Mouse (Mus musculus): ENCODE data around the gene Snrnp200. TPM values are rescaled to one million over a fixed set of nuclear protein-coding genes. Genes with fewer than 3 reads are reported as not detected.

Snrnp200 gene
- polyA plus RNA-seq, 1 experiment from 2014 or later, result 40.4 TPM

Other genes with a start within 250 kb of the Snrnp200 start
- 8.1 and 9.2 TPM in 2 replicates for gene Ap4e1, start 199.7 kb upstream of the Snrnp200 start, polyA plus RNA-seq (2015; fragmentation: Nextera tagmentation; extraction: Ambion mirVana)
- gene Blvra, start 137.7 kb upstream of the Snrnp200 start, polyA plus RNA-seq (2015; fragmentation: Nextera tagmentation; extraction: Ambion mirVana), result 42.8 and 48.4 TPM in 2 replicates
- gene Ncaph, start 74.4 kb upstream of the Snrnp200 start, polyA plus RNA-seq (2015; fragmentation: Nextera tagmentation; extraction: Ambion mirVana), result 54.5 and 58.2 TPM in 2 replicates
- 13.5 and 14.3 TPM in 2 replicates for gene Itpripl1, start 64.9 kb upstream of the Snrnp200 start, polyA plus RNA-seq (2015; fragmentation: Nextera tagmentation; extraction: Ambion mirVana)
- 0.93 and 1.2 TPM in 2 replicates for gene 1810024B03Rik, start 106 bp upstream of the Snrnp200 start, polyA plus RNA-seq (2015; fragmentation: Nextera tagmentation; extraction: Ambion mirVana)
- 59.6 and 68.9 TPM in 2 replicates for gene Ciao1, start 39.4 kb downstream of the Snrnp200 start, polyA plus RNA-seq (2015; fragmentation: Nextera tagmentation; extraction: Ambion mirVana)
- gene Tmem127, start 39.5 kb downstream of the Snrnp200 start, polyA plus RNA-seq (2015; fragmentation: Nextera tagmentation; extraction: Ambion mirVana), result 20.3 and 23.4 TPM in 2 replicates
- 113 and 115 TPM in 2 replicates for gene Stard7, start 61.8 kb downstream of the Snrnp200 start, polyA plus RNA-seq (2015; fragmentation: Nextera tagmentation; extraction: Ambion mirVana)
- 10.4 and 18.1 TPM in 2 replicates for gene Dusp2, start 127.8 kb downstream of the Snrnp200 start, polyA plus RNA-seq (2015; fragmentation: Nextera tagmentation; extraction: Ambion mirVana)
- gene Astl, start 130.3 kb downstream of the Snrnp200 start, polyA plus RNA-seq (2015; fragmentation: Nextera tagmentation; extraction: Ambion mirVana), result not detected in 2 replicates
- gene Adra2b, start 154.8 kb downstream of the Snrnp200 start, polyA plus RNA-seq (2015; fragmentation: Nextera tagmentation; extraction: Ambion mirVana), result 1.3 and 1.4 TPM in 2 replicates
- gene Gpat2, start 216.8 kb downstream of the Snrnp200 start, polyA plus RNA-seq (2015; fragmentation: Nextera tagmentation; extraction: Ambion mirVana), result 0.35 and 0.44 TPM in 2 replicates
- 27.8 and 31.8 TPM in 2 replicates for gene Fahd2a, start 236.2 kb downstream of the Snrnp200 start, polyA plus RNA-seq (2015; fragmentation: Nextera tagmentation; extraction: Ambion mirVana)

All from heart, embryonic 16.5 days (tissue).